Mouse (Mus musculus) bone marrow, adult 2 months (tissue): ENCODE results near the gene Gm3404. TPM values are rescaled to one million over a fixed set of nuclear protein-coding genes. Genes with fewer than 3 reads are reported as not detected.
"Not testable (repeated sequence)": the region's sequence is repeated elsewhere in the genome, so short reads cannot be mapped to it uniquely, and the experiment has no call there.

ENCODE experiments used
- H3K27ac ChIP-seq: fragments of 200-500 bp; 2 replicates; pipeline ENCODE4 v1.5.1; 2012; ENCODE audit warnings: low read depth, mild to moderate bottlenecking, control low read depth, inconsistent platforms, low read length; ENCODE audit not compliant: control insufficient read depth, poor library complexity, insufficient read depth
- H3K4me1 ChIP-seq: fragments of 200-500 bp; 2 replicates; pipeline ENCODE4 v1.6.1; 2011; ENCODE audit warnings: low read length; ENCODE audit not compliant: control insufficient read depth, insufficient read depth
- H3K4me3 ChIP-seq: fragments of 200-500 bp; replicated peaks from 2 replicates; pipeline ENCODE3; 2011; ENCODE audit warnings: mild to moderate bottlenecking, low read depth, low read length, control low read depth; ENCODE audit not compliant: control insufficient read depth
- CTCF ChIP-seq: fragments of 200-500 bp; IDR thresholded peaks from 2 replicates; pipeline ENCODE4 v1.5.1; 2011; ENCODE audit warnings: low read length, control low read depth; ENCODE audit not compliant: control insufficient read depth, insufficient read depth
- WGBS: fragments of 180-500 bp; shearing (Covaris S2); methylation state at CpG from one replicate; pipeline ENCODE4 v1.1.7; 2018; 5-methylcytosine and 5-hydroxymethylcytosine counted together
- polyA plus RNA-seq: library from polyadenylated mRNA; stranded (reverse); fragments of >200 nt; gene quantifications from 2 replicates; pipeline ENCODE4 v1.2.4, GENCODE M21; 2011; ENCODE audit warnings: low replicate concordance; ENCODE audit not compliant: missing spikeins, insufficient read depth, insufficient read length

Gene Gm3404
- not detected in 2 replicates for polyA plus RNA-seq

GRCm38 (mm10) chr5:146525501-146525900 is at the start of gene Gm3404:
Gene Gm3404 (plus strand): TSS chr5:146525801.
- H3K27ac ChIP-seq, H3K4me1 ChIP-seq, H3K4me3 ChIP-seq: not testable (repeated sequence)
- WGBS = 94% methylated on average over 2 of the region's 3 CpGs

DNA sequence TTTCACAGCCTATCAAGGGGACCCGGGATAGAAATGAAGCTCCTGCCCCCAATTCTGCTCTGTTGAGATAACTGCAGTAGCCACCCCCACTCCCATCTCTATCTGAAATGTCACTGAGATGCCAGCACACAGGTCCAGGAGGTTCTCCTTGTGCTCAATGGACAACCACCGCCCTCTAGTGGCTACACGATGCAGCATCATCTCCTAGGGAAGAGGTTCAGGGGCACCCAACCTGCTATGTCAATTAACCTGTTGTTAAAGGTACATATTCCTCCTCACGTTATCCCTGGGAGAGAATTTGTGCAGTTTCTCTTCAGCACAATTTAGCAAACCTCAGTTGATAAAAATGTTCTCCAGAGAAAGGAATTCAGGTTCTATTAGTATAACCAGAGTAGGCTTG is 46.0 kb upstream of the Gm3404 start:
- not testable (repeated sequence) for H3K4me3 ChIP-seq, H3K27ac ChIP-seq, H3K4me1 ChIP-seq
- 6% methylated on average over 4 of the region's 4 CpGs for WGBS

DNA sequence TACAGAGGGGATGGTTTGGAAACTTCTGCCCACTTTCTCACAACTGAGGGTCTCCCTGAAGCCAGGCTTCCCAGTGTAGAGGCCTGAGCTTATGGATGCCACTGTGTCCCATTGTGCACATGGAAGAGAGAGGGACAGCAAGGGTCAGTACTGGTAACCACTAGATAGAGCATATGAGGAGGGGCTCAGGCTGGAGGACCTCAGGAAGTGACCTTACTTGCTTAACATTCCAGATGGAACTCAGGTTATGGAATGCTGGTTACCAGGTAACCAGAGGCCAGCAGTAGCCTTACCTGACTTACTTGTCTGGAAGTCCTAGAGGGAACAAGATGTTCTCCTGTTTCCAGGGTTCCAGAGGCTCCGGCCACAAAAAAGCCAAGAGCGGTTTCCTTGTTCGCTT is 43.9 kb upstream of the Gm3404 start, which contains the start of gene Gm6408:
Gm6408 (plus strand) TSS at position 301 of the 400 bp plus-strand sequence.
- WGBS = 69% methylated on average over 3 of the region's 3 CpGs

DNA sequence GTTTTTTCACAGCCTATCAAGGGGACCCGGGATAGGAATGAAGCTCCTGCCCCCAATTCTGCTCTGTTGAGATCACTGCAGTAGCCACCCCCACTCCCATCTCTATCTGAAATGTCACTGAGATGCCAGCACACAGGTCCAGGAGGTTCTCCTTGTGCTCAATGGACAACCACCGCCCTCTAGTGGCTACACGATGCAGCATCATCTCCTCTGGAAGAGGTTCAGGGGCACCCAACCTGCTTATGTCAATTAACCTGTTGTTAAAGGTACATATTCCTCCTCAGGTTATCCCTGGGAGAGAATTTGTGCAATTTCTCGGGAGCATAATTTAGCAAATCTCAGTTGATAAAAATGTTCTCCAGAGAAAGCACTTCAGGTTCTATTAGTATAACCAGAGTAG is 36.6 kb upstream of the Gm3404 start:
- H3K27ac ChIP-seq, H3K4me3 ChIP-seq, H3K4me1 ChIP-seq: not testable (repeated sequence)
- 10% methylated on average over 3 of the region's 4 CpGs for WGBS

More for the DNA sequence above, 43.9 kb upstream of the Gm3404 start, which contains the start of gene Gm6408:
- H3K4me3 ChIP-seq, H3K27ac ChIP-seq, H3K4me1 ChIP-seq: not testable (repeated sequence)

- H3K27ac ChIP-seq, H3K4me3 ChIP-seq, H3K4me1 ChIP-seq: not testable (repeated sequence)
- WGBS = no CpG with 5 or more reads among the region's 5 CpGs
Observed at GRCm38 (mm10) chr5:146491063-146491462, 34.5 kb upstream of the Gm3404 start, which contains the start of gene Gm6370. Gene Gm6370 (plus strand): TSS chr5:146491363.

DNA sequence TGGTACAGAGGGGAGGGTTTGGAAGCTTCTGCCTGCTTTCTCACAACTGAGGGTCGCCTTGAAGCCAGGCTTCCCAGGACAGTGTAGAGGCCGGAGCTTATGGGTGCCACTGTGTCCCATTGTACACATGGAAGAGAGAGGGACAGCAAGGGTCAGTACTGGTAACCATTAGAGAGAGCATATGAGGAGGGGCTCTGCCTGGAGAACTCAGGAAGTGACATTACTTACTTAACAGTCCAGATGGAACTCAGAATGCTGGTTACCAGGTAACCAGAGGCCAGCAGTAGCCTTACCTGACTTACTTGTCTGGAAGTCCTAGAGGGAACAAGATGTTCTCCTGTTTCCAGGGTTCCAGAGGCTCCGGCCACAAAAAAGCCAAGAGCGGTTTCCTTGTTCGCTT is 23.5 kb upstream of the Gm3404 start, which contains the start of gene 4930449I24Rik:
4930449I24Rik (plus strand) TSS at position 301 of the 400 bp plus-strand sequence.
- WGBS = no CpG with 5 or more reads among the region's 5 CpGs
- not testable (repeated sequence) for H3K4me1 ChIP-seq, H3K27ac ChIP-seq, H3K4me3 ChIP-seq

DNA sequence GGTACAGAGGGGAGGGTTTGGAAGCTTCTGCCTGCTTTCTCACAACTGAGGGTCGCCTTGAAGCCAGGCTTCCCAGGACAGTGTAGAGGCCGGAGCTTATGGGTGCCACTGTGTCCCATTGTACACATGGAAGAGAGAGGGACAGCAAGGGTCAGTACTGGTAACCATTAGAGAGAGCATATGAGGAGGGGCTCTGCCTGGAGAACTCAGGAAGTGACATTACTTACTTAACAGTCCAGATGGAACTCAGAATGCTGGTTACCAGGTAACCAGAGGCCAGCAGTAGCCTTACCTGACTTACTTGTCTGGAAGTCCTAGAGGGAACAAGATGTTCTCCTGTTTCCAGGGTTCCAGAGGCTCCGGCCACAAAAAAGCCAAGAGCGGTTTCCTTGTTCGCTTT is 11.8 kb upstream of the Gm3404 start, which contains the start of gene Gm3402:
Gm3402 (plus strand) TSS at position 301 of the 400 bp plus-strand sequence.
- H3K27ac ChIP-seq, H3K4me1 ChIP-seq, H3K4me3 ChIP-seq: not testable (repeated sequence)
- WGBS = 60% methylated on average over 1 of the region's 5 CpGs

- not testable (repeated sequence) for H3K27ac ChIP-seq, H3K4me1 ChIP-seq, H3K4me3 ChIP-seq
- 88% methylated on average over 3 of the region's 3 CpGs for WGBS
Observed at GRCm38 (mm10) chr5:146537347-146537746, 11.7 kb downstream of the Gm3404 start, which contains the start of gene Gm3409. Gene Gm3409 (plus strand): TSS chr5:146537647.

DNA sequence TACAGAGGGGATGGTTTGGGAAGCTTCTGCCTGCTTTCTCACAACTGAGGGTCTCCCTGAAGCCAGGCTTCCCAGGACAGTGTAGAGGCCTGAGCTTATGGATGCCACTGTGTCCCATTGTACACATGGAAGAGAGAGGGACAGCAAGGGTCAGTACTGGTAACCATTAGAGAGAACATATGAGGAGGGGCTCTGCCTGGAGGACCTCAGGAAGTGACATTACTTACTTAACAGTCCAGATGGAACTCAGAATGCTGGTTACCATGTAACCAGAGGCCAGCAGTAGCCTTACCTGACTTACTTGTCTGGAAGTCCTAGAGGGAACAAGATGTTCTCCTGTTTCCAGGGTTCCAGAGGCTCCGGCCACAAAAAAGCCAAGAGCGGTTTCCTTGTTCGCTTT is 30.2 kb downstream of the Gm3404 start, which contains the start of gene Gm3415:
Gm3415 (plus strand) TSS at position 301 of the 400 bp plus-strand sequence.
- not testable (repeated sequence) for H3K4me3 ChIP-seq, H3K27ac ChIP-seq, H3K4me1 ChIP-seq
- no CpG with 5 or more reads among the region's 3 CpGs for WGBS

GRCm38 (mm10) chr5:146564259-146564658 is 38.7 kb downstream of the Gm3404 start:
- 61% methylated on average over 1 of the region's 1 CpGs for WGBS
- Histone ChIP-seq H3K4me3 (no peak overlapping the region), H3K27ac (no peak overlapping the region), H3K4me1 (no peaks in the 10 kb centered on the region)
- no peak for TF ChIP-seq CTCF
